Mouse (Mus musculus) neural tube, embryonic 11.5 days (tissue): ENCODE measurements around the gene Rps6ka3. TPM values are rescaled to one million over a fixed set of nuclear protein-coding genes. Genes with fewer than 3 reads are reported as not detected.

ENCODE experiments used
- ATAC-seq: fragments of 200-750 bp; cut with Nextera tagmentation; 2 replicates; pipeline ENCODE4 v1.8.0; 2017; ENCODE audit warnings: moderate number of reproducible peaks, mild to moderate bottlenecking, moderate TSS enrichment, moderate library complexity; ENCODE audit not compliant: insufficient read depth, low FRiP score, low TSS enrichment
- DNase-seq: peaks from one replicate; pipeline ENCODE4 v3.0.0-alpha.2; 2015; ENCODE audit warnings: low spot score
- H3K27ac ChIP-seq: fragments of 300-500 bp; sonication (generic); 2 replicates; pipeline ENCODE4 v1.5.1; 2014; ENCODE audit warnings: low read depth, mild to moderate bottlenecking, low read length
- H3K27me3 ChIP-seq: fragments of 300-500 bp; sonication (generic); 2 replicates; pipeline ENCODE4 v1.6.1; 2014; ENCODE audit warnings: mild to moderate bottlenecking, low read length, mixed read lengths; ENCODE audit not compliant: control insufficient read depth, insufficient read depth
- H3K36me3 ChIP-seq: fragments of 300-500 bp; sonication (generic); 2 replicates; pipeline ENCODE4 v1.6.1; 2014; ENCODE audit warnings: mild to moderate bottlenecking, low read length, moderate library complexity, mixed read lengths; ENCODE audit not compliant: control insufficient read depth, insufficient read depth
- H3K4me1 ChIP-seq: fragments of 300-500 bp; sonication (generic); 2 replicates; pipeline ENCODE4 v1.6.1; 2014; ENCODE audit warnings: low read length, mixed read lengths; ENCODE audit not compliant: control insufficient read depth, insufficient read depth
- H3K4me2 ChIP-seq: fragments of 300-500 bp; sonication (generic); 2 replicates; pipeline ENCODE4 v1.6.1; 2014; ENCODE audit warnings: low read depth, mild to moderate bottlenecking, moderate library complexity
- H3K4me3 ChIP-seq: fragments of 300-500 bp; sonication (generic); 2 replicates; pipeline ENCODE4 v1.5.1; 2014; ENCODE audit warnings: low read depth, low read length
- H3K9ac ChIP-seq: fragments of 300-500 bp; sonication (generic); 2 replicates; pipeline ENCODE4 v1.6.1; 2014; ENCODE audit warnings: mild to moderate bottlenecking, low read length
- H3K9me3 ChIP-seq: fragments of 300-500 bp; sonication (generic); 2 replicates; pipeline ENCODE4 v1.6.1; 2016; ENCODE audit warnings: low read length; ENCODE audit not compliant: control insufficient read depth
- WGBS: fragments of 180-500 bp; shearing (Covaris S2); extraction: QIAGEN DNeasy Blood & Tissue Kit; methylation state at CpG from one replicate; pipeline ENCODE4 v1.1.7; 2014; 5-methylcytosine and 5-hydroxymethylcytosine counted together
- polyA plus RNA-seq: library from polyadenylated mRNA; unstranded; fragments of >200 nt; fragmentation: Nextera tagmentation; extraction: Ambion mirVana; gene quantifications from 2 replicates; pipeline ENCODE4 v1.2.1, GENCODE M21; 2014

The Rps6ka3 gene
- polyA plus RNA-seq, 1 experiment from 2014 or later = 6.5 TPM

DNA sequence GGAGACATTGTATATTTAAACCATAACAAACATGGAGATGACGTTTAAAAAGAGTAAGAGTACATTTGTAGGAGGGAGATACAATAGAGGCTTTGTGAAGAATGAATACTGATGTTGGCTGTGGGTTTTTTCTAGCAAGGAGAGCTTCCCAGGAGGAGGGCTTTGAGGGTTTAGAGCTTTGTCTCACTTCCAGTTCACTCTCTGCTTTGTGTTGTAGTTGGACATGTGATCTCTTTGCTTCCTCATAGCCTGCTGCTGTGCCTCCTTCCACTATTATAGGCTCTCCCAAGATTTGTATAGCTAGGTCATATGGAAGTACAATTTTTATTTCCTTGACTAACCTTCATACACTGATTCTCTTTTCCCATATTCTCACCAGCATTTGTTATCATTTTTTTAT, 27.2 kb downstream of the Rps6ka3 start:
- no peaks in the 10 kb centered on the region for H3K27me3 ChIP-seq
- no peak overlapping the region for H3K4me3 ChIP-seq
- H3K36me3 ChIP-seq = no peaks in the 10 kb centered on the region
- DNase-seq = no peak
- H3K27ac ChIP-seq = no peak overlapping the region
- H3K9me3 ChIP-seq = no peaks in the 10 kb centered on the region
- no peak for ATAC-seq
- H3K9ac ChIP-seq = no peak overlapping the region
- 50% methylated on average over 1 of the region's 1 CpGs for WGBS
- no peaks in the 10 kb centered on the region for H3K4me1 ChIP-seq
- no peak overlapping the region for H3K4me2 ChIP-seq

GRCm38 (mm10) chrX:159254001-159254884, 44.1 kb downstream of the Rps6ka3 start:
- Histone ChIP-seq H3K9ac (no peak overlapping the region), H3K36me3 (no peaks in the 10 kb centered on the region), H3K27me3 (no peaks in the 10 kb centered on the region), H3K4me2 (peak overlapping the region; percentile 45), H3K9me3 (no peaks in the 10 kb centered on the region), H3K27ac (no peak overlapping the region; the same call in 1 of the 2 replicates), H3K4me3 (peak overlapping the region; percentile 64), H3K4me1 (no peaks in the 10 kb centered on the region)
- DNase-seq (peak; percentile 26), ATAC-seq (no peak)
- WGBS = 21% methylated on average over 25 of the region's 27 CpGs

DNA sequence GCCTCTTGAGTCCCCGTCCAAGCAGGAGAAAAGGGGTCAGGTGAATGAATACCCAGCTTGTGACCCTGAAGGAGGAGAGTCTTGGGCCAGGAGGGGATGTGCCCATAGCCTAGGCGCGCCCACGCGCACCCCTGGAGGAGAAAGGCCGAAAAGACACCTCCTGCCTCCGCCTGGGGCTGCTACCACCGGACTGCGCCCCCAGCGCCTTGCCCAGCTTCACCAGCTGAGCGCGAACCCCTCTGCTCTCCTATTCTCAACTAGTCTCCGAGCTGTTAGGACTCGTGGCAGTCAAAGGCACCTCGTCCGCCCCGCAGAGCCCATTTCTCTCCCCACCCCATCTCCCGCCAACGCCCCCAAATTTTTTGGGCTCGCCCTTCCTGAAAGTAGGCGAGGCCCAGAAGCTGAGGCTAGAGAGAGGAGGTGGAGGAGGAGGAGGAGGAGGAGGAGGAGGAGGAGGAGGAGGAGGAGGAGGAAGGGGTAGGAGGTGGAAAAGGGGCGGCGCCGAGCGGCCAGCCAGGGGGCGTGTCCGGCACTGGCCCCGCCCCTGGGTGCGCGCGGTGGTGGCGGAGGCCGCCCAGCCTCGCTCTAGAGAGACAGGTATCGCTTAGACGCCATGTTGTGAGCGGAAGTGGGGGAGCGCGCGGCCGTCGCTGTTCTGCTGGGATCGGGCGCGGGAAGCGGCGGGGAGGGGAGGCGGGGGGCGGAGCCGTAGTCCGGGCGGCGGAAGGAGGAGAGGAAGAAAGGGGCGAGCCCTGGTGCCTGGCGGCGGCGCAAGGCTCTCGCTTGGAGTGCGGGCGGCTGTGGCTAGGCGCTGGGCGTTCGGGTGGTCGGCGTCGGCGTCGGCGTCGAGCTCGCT, 45.2 kb downstream of the Rps6ka3 start:
- Histone ChIP-seq H3K9ac (peak overlapping the region; percentile 72), H3K4me3 (peak overlapping the region; percentile 64), H3K4me2 (peak overlapping the region; percentile 45), H3K27me3 (no peaks in the 10 kb centered on the region), H3K36me3 (no peaks in the 10 kb centered on the region), H3K9me3 (no peaks in the 10 kb centered on the region), H3K4me1 (no peaks in the 10 kb centered on the region), H3K27ac (peak overlapping the region; percentile 75)
- DNase-seq (peak; percentile 90), ATAC-seq (peak; percentile 96)
- WGBS = 18% methylated on average over 36 of the region's 71 CpGs

- DNase-seq = peak; percentile 46
- Histone ChIP-seq H3K4me1 (no peaks in the 10 kb centered on the region), H3K36me3 (no peaks in the 10 kb centered on the region), H3K4me2 (peak overlapping the region; percentile 55), H3K4me3 (peak overlapping the region; percentile 64), H3K9ac (peak overlapping the region; percentile 72), H3K9me3 (no peaks in the 10 kb centered on the region), H3K27ac (peak overlapping the region; percentile 75), H3K27me3 (no peaks in the 10 kb centered on the region)
- peak; percentile 43 for ATAC-seq
- WGBS = 16% methylated on average over 39 of the region's 57 CpGs
Observed at GRCm38 (mm10) chrX:159256040-159256852, 46.1 kb downstream of the Rps6ka3 start.

DNA sequence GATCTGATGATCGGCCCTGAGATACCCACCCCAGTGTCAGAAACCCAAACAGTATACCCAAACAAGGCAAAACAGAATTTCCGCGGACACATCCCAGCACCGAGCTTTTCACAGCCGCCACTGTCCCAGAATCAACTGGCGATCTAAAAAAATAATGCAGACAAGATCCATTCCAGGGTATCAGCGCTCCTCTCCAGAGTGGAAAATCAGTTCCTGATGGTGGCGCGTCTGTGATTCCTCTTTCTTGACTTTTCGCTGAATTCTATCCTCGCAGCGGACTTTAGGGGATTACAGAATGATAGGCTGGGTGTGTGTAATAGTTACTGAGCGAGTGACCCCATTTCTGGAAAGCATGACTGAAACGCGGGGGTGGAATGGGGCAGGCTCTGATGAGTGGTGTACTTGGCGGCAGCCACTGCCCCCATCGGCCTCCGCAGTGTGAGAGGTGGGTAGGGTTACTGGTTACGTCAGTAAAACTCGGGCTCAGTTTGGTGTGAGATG, 46.9 kb downstream of the Rps6ka3 start:
- H3K4me2 ChIP-seq = peak overlapping the region; percentile 55
- peak; percentile 42 for DNase-seq
- H3K4me1 ChIP-seq = no peaks in the 10 kb centered on the region
- H3K4me3 ChIP-seq = peak overlapping the region; percentile 64
- H3K27me3 ChIP-seq = no peaks in the 10 kb centered on the region
- H3K9ac ChIP-seq = peak overlapping the region; percentile 72
- H3K27ac ChIP-seq = no peak overlapping the region
- 19% methylated on average over 20 of the region's 20 CpGs for WGBS
- H3K9me3 ChIP-seq = no peaks in the 10 kb centered on the region
- no peak for ATAC-seq
- H3K36me3 ChIP-seq = no peaks in the 10 kb centered on the region

DNA sequence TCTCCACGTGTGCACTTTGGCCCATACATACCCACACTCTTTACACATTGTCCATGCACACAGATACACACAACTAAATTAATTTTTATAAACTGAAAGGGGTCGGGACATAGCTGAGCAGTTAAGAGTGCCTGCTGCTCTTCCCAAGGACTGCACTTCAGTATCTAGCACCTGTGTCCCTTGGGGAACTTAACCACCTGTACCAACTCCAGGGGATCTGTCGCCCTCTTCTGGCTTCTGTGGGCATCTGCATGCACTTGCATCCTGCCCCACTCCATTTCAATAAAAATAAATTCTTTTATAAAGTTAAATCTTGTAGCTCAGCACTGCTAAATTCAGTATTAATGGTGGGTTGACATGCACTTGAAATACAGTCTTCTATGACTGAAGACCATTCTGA, 54.6 kb downstream of the Rps6ka3 start:
- 35% methylated on average over 3 of the region's 3 CpGs for WGBS
- no peak overlapping the region for H3K9ac ChIP-seq
- H3K9me3 ChIP-seq = no peaks in the 10 kb centered on the region
- no peak overlapping the region for H3K4me3 ChIP-seq
- H3K36me3 ChIP-seq = no peaks in the 10 kb centered on the region
- DNase-seq (peak; percentile 13), ATAC-seq (no peak)
- H3K4me2 ChIP-seq = no peak overlapping the region
- H3K27ac ChIP-seq = no peak overlapping the region
- no peaks in the 10 kb centered on the region for H3K27me3 ChIP-seq
- H3K4me1 ChIP-seq = no peaks in the 10 kb centered on the region

GRCm38 (mm10) chrX:159269072-159269471, 59.0 kb downstream of the Rps6ka3 start:
- DNase-seq = no peak

GRCm38 (mm10) chrX:159286765-159287164, 76.7 kb downstream of the Rps6ka3 start:
- no peaks in the 10 kb centered on the region for H3K36me3 ChIP-seq
- no peak for DNase-seq
- no peaks in the 10 kb centered on the region for H3K27me3 ChIP-seq
- H3K9ac ChIP-seq = no peak overlapping the region
- no peaks in the 10 kb centered on the region for H3K9me3 ChIP-seq
- no peak for ATAC-seq
- WGBS = 66% methylated on average over 5 of the region's 5 CpGs
- no peak overlapping the region for H3K4me2 ChIP-seq
- no peaks in the 10 kb centered on the region for H3K4me1 ChIP-seq
- no peak overlapping the region for H3K27ac ChIP-seq
- H3K4me3 ChIP-seq = no peak overlapping the region

More at GRCm38 (mm10) chrX:159269072-159269471, 59.0 kb downstream of the Rps6ka3 start:
- H3K4me2 ChIP-seq = no peak overlapping the region
- H3K9me3 ChIP-seq = no peaks in the 10 kb centered on the region
- ATAC-seq = no peak
- H3K36me3 ChIP-seq = no peaks in the 10 kb centered on the region
- H3K9ac ChIP-seq = no peak overlapping the region
- no peak overlapping the region for H3K27ac ChIP-seq
- H3K4me1 ChIP-seq = no peaks in the 10 kb centered on the region
- H3K4me3 ChIP-seq = no peak overlapping the region
- H3K27me3 ChIP-seq = no peaks in the 10 kb centered on the region
